Mouse (Mus musculus): ENCODE measurements at regions not wholly inside any gene's neighbourhood (a gene's known extent, or its start where the extent isn't known, plus 50 kb on each side); places are given as distances from the start of the nearest gene placed in this dataset.

DNA sequence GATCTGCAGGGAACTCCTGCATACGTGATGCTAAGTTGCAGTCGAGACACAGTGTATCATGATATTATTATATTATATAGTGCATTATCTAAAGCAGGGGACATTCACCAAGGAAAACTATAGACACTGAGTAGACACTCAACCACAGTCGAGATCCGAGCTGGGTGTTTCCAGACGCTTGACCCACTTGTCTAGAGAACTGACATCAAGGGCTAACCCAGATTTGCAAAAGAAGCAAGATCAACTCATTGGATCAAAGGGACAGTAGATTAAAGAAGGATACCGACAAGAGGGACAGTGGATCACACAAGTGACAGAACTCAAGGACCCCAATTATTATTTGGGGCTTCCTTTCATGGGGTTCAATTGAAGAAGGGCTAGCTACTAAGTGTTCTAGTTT is 145.8 kb upstream of the Hes1 start:
- TF ChIP-seq POLR2A (IDR thresholded peaks at IDR 0.05; ENCODE audit: insufficient read depth, low read depth, low read length), result no peak
- TF ChIP-seq CTCF (IDR thresholded peaks at IDR 0.05; ENCODE audit: insufficient read depth, low read depth, low read length), result no peak
